Mouse (Mus musculus) hindbrain, embryonic 16.5 days (tissue): ENCODE data around the gene Ppp2r5a. TPM values are rescaled to one million over a fixed set of nuclear protein-coding genes. Genes with fewer than 3 reads are reported as not detected.

Experiments used
- ATAC-seq: fragments of 200-750 bp; cut with Nextera tagmentation; 2 replicates; pipeline ENCODE4 v1.8.0; 2017; ENCODE audit warnings: moderate TSS enrichment, moderate library complexity
- H3K27ac ChIP-seq: fragments of 300-500 bp; sonication (generic); 2 replicates; pipeline ENCODE4 v1.5.1; 2014; ENCODE audit warnings: low read depth, mild to moderate bottlenecking, control low read depth, low read length, moderate library complexity
- H3K27me3 ChIP-seq: fragments of 300-500 bp; sonication (generic); replicated peaks from 2 replicates; pipeline ENCODE4 v1.6.1; 2014; ENCODE audit warnings: low read length; ENCODE audit not compliant: control insufficient read depth, insufficient read depth
- H3K36me3 ChIP-seq: fragments of 300-500 bp; sonication (generic); 2 replicates; pipeline ENCODE4 v1.6.1; 2014; ENCODE audit warnings: mild to moderate bottlenecking, low read length, moderate library complexity, mixed read lengths; ENCODE audit not compliant: control insufficient read depth, insufficient read depth
- H3K4me1 ChIP-seq: fragments of 300-500 bp; sonication (generic); 2 replicates; pipeline ENCODE4 v1.6.1; 2014; ENCODE audit warnings: low read depth, low read length; ENCODE audit not compliant: control insufficient read depth, insufficient read depth
- H3K4me2 ChIP-seq: fragments of 300-500 bp; sonication (generic); 2 replicates; pipeline ENCODE4 v1.6.1; 2014; ENCODE audit warnings: mild to moderate bottlenecking, low read length, control low read depth, moderate library complexity
- H3K4me3 ChIP-seq: fragments of 300-500 bp; sonication (generic); 2 replicates; pipeline ENCODE4 v1.5.1; 2014; ENCODE audit warnings: mild to moderate bottlenecking, low read length, control low read depth, moderate library complexity
- H3K9ac ChIP-seq: fragments of 300-500 bp; sonication (generic); 2 replicates; pipeline ENCODE4 v1.6.1; 2014; ENCODE audit warnings: low read depth, mild to moderate bottlenecking, control low read depth, low read length, moderate library complexity
- H3K9me3 ChIP-seq: fragments of 300-500 bp; sonication (generic); 2 replicates; pipeline ENCODE4 v1.6.1; 2014; ENCODE audit warnings: mild to moderate bottlenecking, low read length, moderate library complexity; ENCODE audit not compliant: control insufficient read depth
- WGBS: fragments of 180-500 bp; shearing (Covaris S2); extraction: QIAGEN DNeasy Blood & Tissue Kit; methylation state at CpG from one replicate; pipeline ENCODE4 v1.1.7; 2014; 5-methylcytosine and 5-hydroxymethylcytosine counted together
- polyA plus RNA-seq: library from polyadenylated mRNA; unstranded; fragments of >200 nt; fragmentation: Nextera tagmentation; extraction: Ambion mirVana; gene quantifications from 2 replicates; pipeline ENCODE4 v1.2.1, GENCODE M21; 2015

The Ppp2r5a gene
- polyA plus RNA-seq, 1 experiment from 2014 or later, result 6.3 TPM

- H3K4me2 ChIP-seq, result no peak overlapping the region
- no peak overlapping the region for H3K27ac ChIP-seq
- H3K36me3 ChIP-seq, result no peaks in the 10 kb centered on the region
- H3K9me3 ChIP-seq, result no peaks in the 10 kb centered on the region
- H3K9ac ChIP-seq, result no peak overlapping the region
- H3K4me1 ChIP-seq, result no peaks in the 10 kb centered on the region
- H3K4me3 ChIP-seq, result no peak overlapping the region
- no peak for ATAC-seq
- H3K27me3 ChIP-seq, result no peaks in the 10 kb centered on the region
These were observed 33.9 kb downstream of the Ppp2r5a start for GRCm38 (mm10) chr1:191369140-191369539.

- no peaks in the 10 kb centered on the region for H3K9me3 ChIP-seq
- H3K27me3 ChIP-seq, result no peaks in the 10 kb centered on the region
- no peak for ATAC-seq
- H3K36me3 ChIP-seq, result no peaks in the 10 kb centered on the region
- no peak overlapping the region for H3K4me2 ChIP-seq
- H3K4me1 ChIP-seq, result no peaks in the 10 kb centered on the region
- H3K27ac ChIP-seq, result no peak overlapping the region
- no peak overlapping the region for H3K9ac ChIP-seq
- H3K4me3 ChIP-seq, result no peak overlapping the region
- 87% methylated on average over 4 of the region's 4 CpGs for WGBS
These were observed 34.9 kb downstream of the Ppp2r5a start for GRCm38 (mm10) chr1:191368193-191368592.

GRCm38 (mm10) chr1:191364477-191364876 is 38.6 kb downstream of the Ppp2r5a start:
- Histone ChIP-seq H3K4me2 (no peak overlapping the region), H3K27ac (no peak overlapping the region), H3K4me1 (no peaks in the 10 kb centered on the region), H3K4me3 (no peak overlapping the region), H3K9me3 (no peaks in the 10 kb centered on the region), H3K36me3 (no peaks in the 10 kb centered on the region), H3K27me3 (no peaks in the 10 kb centered on the region), H3K9ac (no peak overlapping the region)
- ATAC-seq, result no peak
- WGBS, result 72% methylated on average over 4 of the region's 4 CpGs

- ATAC-seq, result no peak
- 90% methylated on average over 6 of the region's 6 CpGs for WGBS
- H3K27ac ChIP-seq, result no peak overlapping the region
- no peaks in the 10 kb centered on the region for H3K36me3 ChIP-seq
- H3K9ac ChIP-seq, result no peak overlapping the region
- no peaks in the 10 kb centered on the region for H3K4me1 ChIP-seq
- no peak overlapping the region for H3K4me2 ChIP-seq
- no peak overlapping the region for H3K4me3 ChIP-seq
- no peaks in the 10 kb centered on the region for H3K9me3 ChIP-seq
- no peaks in the 10 kb centered on the region for H3K27me3 ChIP-seq
These were observed 40.7 kb downstream of the Ppp2r5a start for GRCm38 (mm10) chr1:191362412-191362811.

- Histone ChIP-seq H3K27me3 (no peaks in the 10 kb centered on the region), H3K36me3 (peaks cover 6% of the 10 kb centered on the region; the same call in 1 of the 2 replicates), H3K9me3 (no peaks in the 10 kb centered on the region), H3K4me2 (no peak overlapping the region), H3K9ac (no peak overlapping the region), H3K4me3 (no peak overlapping the region), H3K27ac (no peak overlapping the region), H3K4me1 (no peaks in the 10 kb centered on the region)
- ATAC-seq, result no peak
- WGBS, result 89% methylated on average over 7 of the region's 7 CpGs
These were observed 43.6 kb downstream of the Ppp2r5a start for GRCm38 (mm10) chr1:191359478-191359877.

GRCm38 (mm10) chr1:191356936-191357335 is 46.1 kb downstream of the Ppp2r5a start:
- H3K9ac ChIP-seq, result no peak overlapping the region
- H3K4me2 ChIP-seq, result no peak overlapping the region
- no peaks in the 10 kb centered on the region for H3K4me1 ChIP-seq
- no peak overlapping the region for H3K27ac ChIP-seq
- H3K27me3 ChIP-seq, result no peaks in the 10 kb centered on the region
- H3K9me3 ChIP-seq, result no peaks in the 10 kb centered on the region
- 86% methylated on average over 1 of the region's 1 CpGs for WGBS
- H3K4me3 ChIP-seq, result no peak overlapping the region
- no peak for ATAC-seq
- peaks cover 11% of the 10 kb centered on the region for H3K36me3 ChIP-seq

- Histone ChIP-seq H3K9me3 (no peaks in the 10 kb centered on the region), H3K9ac (no peak overlapping the region), H3K36me3 (peaks cover 23% of the 10 kb centered on the region), H3K4me2 (no peak overlapping the region), H3K4me1 (no peaks in the 10 kb centered on the region), H3K27ac (no peak overlapping the region), H3K27me3 (no peaks in the 10 kb centered on the region), H3K4me3 (no peak overlapping the region)
- 69% methylated on average over 4 of the region's 4 CpGs for WGBS
- no peak for ATAC-seq
These were observed 49.2 kb downstream of the Ppp2r5a start for GRCm38 (mm10) chr1:191353836-191354235.

- WGBS, result 60% methylated on average over 14 of the region's 14 CpGs
- Histone ChIP-seq H3K4me1 (no peaks in the 10 kb centered on the region), H3K36me3 (peaks cover 25% of the 10 kb centered on the region), H3K27me3 (no peaks in the 10 kb centered on the region), H3K4me2 (no peak overlapping the region), H3K9me3 (no peaks in the 10 kb centered on the region), H3K4me3 (no peak overlapping the region), H3K9ac (no peak overlapping the region), H3K27ac (no peak overlapping the region)
- ATAC-seq, result no peak
These were observed 50.1 kb downstream of the Ppp2r5a start for GRCm38 (mm10) chr1:191352786-191353488.

- H3K4me1 ChIP-seq, result no peaks in the 10 kb centered on the region
- no peak overlapping the region for H3K9ac ChIP-seq
- H3K27me3 ChIP-seq, result no peaks in the 10 kb centered on the region
- H3K4me2 ChIP-seq, result no peak overlapping the region
- H3K27ac ChIP-seq, result no peak overlapping the region
- H3K36me3 ChIP-seq, result peaks cover 31% of the 10 kb centered on the region
- no peak overlapping the region for H3K4me3 ChIP-seq
- WGBS, result 92% methylated on average over 5 of the region's 5 CpGs
- no peak for ATAC-seq
- H3K9me3 ChIP-seq, result no peaks in the 10 kb centered on the region
These were observed 52.7 kb downstream of the Ppp2r5a start for GRCm38 (mm10) chr1:191350355-191350754.
